Mouse (Mus musculus) lung, embryonic 16.5 days (tissue): Measurements from ENCODE around the gene Trim2. TPM values are rescaled to one million over a fixed set of nuclear protein-coding genes. Genes with fewer than 3 reads are reported as not detected.
A peak's percentile ranks its signal among the peaks of the same experiment; 100 is the strongest.

ENCODE experiments used
- ATAC-seq: fragments of 200-750 bp; cut with Nextera tagmentation; 2 replicates; pipeline ENCODE4 v1.8.0; 2017; ENCODE audit warnings: low read depth, mild to moderate bottlenecking, moderate library complexity
- H3K27ac ChIP-seq: fragments of 300-500 bp; sonication (generic); 2 replicates; pipeline ENCODE4 v1.5.1; 2014; ENCODE audit warnings: mild to moderate bottlenecking, control low read depth, low read length
- H3K27me3 ChIP-seq: fragments of 300-500 bp; sonication (generic); 2 replicates; pipeline ENCODE4 v1.6.1; 2014; ENCODE audit warnings: low read depth, low read length, mixed read lengths; ENCODE audit not compliant: control insufficient read depth, insufficient read depth
- H3K36me3 ChIP-seq: fragments of 300-500 bp; sonication (generic); 2 replicates; pipeline ENCODE4 v1.6.1; 2014; ENCODE audit warnings: low read length; ENCODE audit not compliant: control insufficient read depth, insufficient read depth
- H3K4me1 ChIP-seq: fragments of 300-500 bp; sonication (generic); replicated peaks from 2 replicates; pipeline ENCODE4 v1.6.1; 2014; ENCODE audit warnings: low read length, mixed read lengths; ENCODE audit not compliant: control insufficient read depth, insufficient read depth
- H3K4me2 ChIP-seq: fragments of 300-500 bp; sonication (generic); 2 replicates; pipeline ENCODE4 v1.6.1; 2014; ENCODE audit warnings: low read depth, low read length, control low read depth
- H3K4me3 ChIP-seq: fragments of 300-500 bp; sonication (generic); 2 replicates; pipeline ENCODE4 v1.5.1; 2014; ENCODE audit warnings: mild to moderate bottlenecking, low read length, control low read depth
- H3K9ac ChIP-seq: fragments of 300-500 bp; sonication (generic); 2 replicates; pipeline ENCODE4 v1.6.1; 2014; ENCODE audit warnings: low read length, control low read depth
- H3K9me3 ChIP-seq: fragments of 300-500 bp; sonication (generic); 2 replicates; pipeline ENCODE4 v1.6.1; 2016; ENCODE audit warnings: low read length; ENCODE audit not compliant: control insufficient read depth
- WGBS: fragments of 180-500 bp; shearing (Covaris S2); extraction: QIAGEN DNeasy Blood & Tissue Kit; methylation state at CpG from one replicate; pipeline ENCODE4 v1.1.7; 2014; 5-methylcytosine and 5-hydroxymethylcytosine counted together
- polyA plus RNA-seq: library from polyadenylated mRNA; unstranded; fragments of >200 nt; fragmentation: Nextera tagmentation; extraction: Ambion mirVana; gene quantifications from 2 replicates; pipeline ENCODE4 v1.2.1, GENCODE M21; 2015

Gene Trim2
- polyA plus RNA-seq, 1 experiment from 2014 or later = 31.9 TPM

- 6% methylated on average over 13 of the region's 13 CpGs for WGBS
- H3K27ac ChIP-seq = no peak overlapping the region
- no peaks in the 10 kb centered on the region for H3K9me3 ChIP-seq
- H3K36me3 ChIP-seq = no peaks in the 10 kb centered on the region
- H3K4me1 ChIP-seq = peaks cover 16% of the 10 kb centered on the region
- H3K27me3 ChIP-seq = no peaks in the 10 kb centered on the region; the same call in 1 of the 2 replicates
- peak overlapping the region; percentile 77 for H3K4me3 ChIP-seq
- ATAC-seq = no peak
- H3K4me2 ChIP-seq = peak overlapping the region; percentile 100
- peak overlapping the region; percentile 83 for H3K9ac ChIP-seq
Measured at GRCm38 (mm10) chr3:84258518-84259031, 48.1 kb downstream of the Trim2 start.

- Histone ChIP-seq H3K27ac (no peak overlapping the region), H3K36me3 (no peaks in the 10 kb centered on the region), H3K4me1 (peaks cover 16% of the 10 kb centered on the region), H3K4me2 (peak overlapping the region; percentile 100), H3K4me3 (peak overlapping the region; percentile 77), H3K27me3 (no peaks in the 10 kb centered on the region; the same call in 1 of the 2 replicates), H3K9ac (no peak overlapping the region), H3K9me3 (no peaks in the 10 kb centered on the region)
- WGBS = 32% methylated on average over 10 of the region's 10 CpGs
- ATAC-seq = no peak
Measured at GRCm38 (mm10) chr3:84257989-84258517, 48.6 kb downstream of the Trim2 start.

- Histone ChIP-seq H3K9ac (no peak overlapping the region), H3K4me1 (peaks cover 10% of the 10 kb centered on the region), H3K27ac (no peak overlapping the region), H3K36me3 (no peaks in the 10 kb centered on the region), H3K4me2 (no peak overlapping the region), H3K27me3 (no peaks in the 10 kb centered on the region; the same call in 1 of the 2 replicates), H3K9me3 (no peaks in the 10 kb centered on the region), H3K4me3 (no peak overlapping the region)
- 86% methylated on average over 2 of the region's 2 CpGs for WGBS
- no peak for ATAC-seq
Measured at GRCm38 (mm10) chr3:84254520-84254878, 52.2 kb downstream of the Trim2 start.

GRCm38 (mm10) chr3:84253655-84254519, 52.8 kb downstream of the Trim2 start:
- 76% methylated on average over 9 of the region's 9 CpGs for WGBS
- H3K4me2 ChIP-seq = no peak overlapping the region
- H3K4me3 ChIP-seq = no peak overlapping the region
- no peak for ATAC-seq
- H3K9me3 ChIP-seq = no peaks in the 10 kb centered on the region
- no peaks in the 10 kb centered on the region for H3K36me3 ChIP-seq
- H3K27ac ChIP-seq = no peak overlapping the region
- H3K9ac ChIP-seq = no peak overlapping the region
- no peaks in the 10 kb centered on the region; the same call in 1 of the 2 replicates for H3K27me3 ChIP-seq
- peaks cover 10% of the 10 kb centered on the region for H3K4me1 ChIP-seq

GRCm38 (mm10) chr3:84252776-84253654, 53.7 kb downstream of the Trim2 start:
- Histone ChIP-seq H3K4me1 (peaks cover 2% of the 10 kb centered on the region), H3K27me3 (no peaks in the 10 kb centered on the region; the same call in 1 of the 2 replicates), H3K9me3 (no peaks in the 10 kb centered on the region), H3K36me3 (no peaks in the 10 kb centered on the region), H3K4me2 (no peak overlapping the region), H3K4me3 (no peak overlapping the region), H3K9ac (no peak overlapping the region), H3K27ac (no peak overlapping the region)
- 67% methylated on average over 11 of the region's 11 CpGs for WGBS
- ATAC-seq = no peak

- Histone ChIP-seq H3K9me3 (no peaks in the 10 kb centered on the region), H3K4me1 (peaks cover 4% of the 10 kb centered on the region), H3K36me3 (no peaks in the 10 kb centered on the region), H3K27ac (no peak overlapping the region), H3K27me3 (no peaks in the 10 kb centered on the region), H3K4me2 (no peak overlapping the region), H3K9ac (no peak overlapping the region), H3K4me3 (no peak overlapping the region)
- WGBS = 58% methylated on average over 4 of the region's 4 CpGs
- no peak for ATAC-seq
Measured at GRCm38 (mm10) chr3:84251721-84252120, 55.0 kb downstream of the Trim2 start.

- ATAC-seq = no peak
- H3K4me2 ChIP-seq = no peak overlapping the region
- H3K4me1 ChIP-seq = peaks cover 7% of the 10 kb centered on the region
Measured at GRCm38 (mm10) chr3:84250275-84250674, 56.4 kb downstream of the Trim2 start.

GRCm38 (mm10) chr3:84247789-84248188, 58.9 kb downstream of the Trim2 start:
- Histone ChIP-seq H3K4me1 (peaks cover 7% of the 10 kb centered on the region), H3K4me2 (no peak overlapping the region), H3K9ac (no peak overlapping the region), H3K4me3 (no peak overlapping the region), H3K9me3 (no peaks in the 10 kb centered on the region), H3K27ac (no peak overlapping the region), H3K27me3 (no peaks in the 10 kb centered on the region), H3K36me3 (no peaks in the 10 kb centered on the region)
- 34% methylated on average over 8 of the region's 8 CpGs for WGBS
- ATAC-seq = no peak

More at GRCm38 (mm10) chr3:84250275-84250674, 56.4 kb downstream of the Trim2 start:
- Histone ChIP-seq H3K27ac (no peak overlapping the region), H3K27me3 (no peaks in the 10 kb centered on the region), H3K36me3 (no peaks in the 10 kb centered on the region), H3K9ac (no peak overlapping the region), H3K4me3 (no peak overlapping the region), H3K9me3 (no peaks in the 10 kb centered on the region)
- WGBS = 91% methylated on average over 7 of the region's 7 CpGs
